Mouse (Mus musculus) left cerebral cortex, adult 8-10 months (tissue): Measurements from ENCODE around the gene Rapgef4. TPM values are rescaled to one million over a fixed set of nuclear protein-coding genes. Genes with fewer than 3 reads are reported as not detected.
"Not testable (repeated sequence)": the region's sequence is repeated elsewhere in the genome, so short reads cannot be mapped to it uniquely, and the experiment has no call there.

Experiments used
- DNase-seq, 2 experiments: peaks; one replicate each; pipeline ENCODE4 v3.0.0; 2022; ENCODE audit warnings: low spot score in 2 of 2
- total RNA-seq, 4 experiments: library from RNA; stranded (reverse); gene quantifications; 2 replicates each; pipeline ENCODE4 v1.2.4; 2022

The Rapgef4 gene
- total RNA-seq, 4 experiments from 2014 or later: 457 to 612 (median 529) TPM

DNA sequence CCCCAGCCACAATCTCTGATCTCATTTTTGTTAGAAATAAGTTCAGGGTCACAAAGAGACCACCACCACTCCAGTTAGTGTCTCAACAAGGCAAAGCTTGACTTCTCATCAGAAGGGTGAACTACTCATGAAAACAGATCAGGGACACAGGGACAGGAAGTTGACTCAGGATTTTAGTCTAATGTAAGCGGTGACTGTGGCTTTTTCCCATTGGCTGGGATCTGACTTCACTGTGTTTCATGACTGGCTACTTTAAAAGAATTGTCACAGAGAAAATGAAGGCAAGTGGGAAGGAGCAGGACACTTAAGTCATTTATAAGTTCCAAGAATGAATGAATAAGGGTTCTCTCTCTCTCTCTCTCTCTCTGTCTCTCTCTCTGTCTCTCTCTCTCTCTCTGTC, 45.5 kb downstream of the Rapgef4 start:
- no peak for DNase-seq

DNA sequence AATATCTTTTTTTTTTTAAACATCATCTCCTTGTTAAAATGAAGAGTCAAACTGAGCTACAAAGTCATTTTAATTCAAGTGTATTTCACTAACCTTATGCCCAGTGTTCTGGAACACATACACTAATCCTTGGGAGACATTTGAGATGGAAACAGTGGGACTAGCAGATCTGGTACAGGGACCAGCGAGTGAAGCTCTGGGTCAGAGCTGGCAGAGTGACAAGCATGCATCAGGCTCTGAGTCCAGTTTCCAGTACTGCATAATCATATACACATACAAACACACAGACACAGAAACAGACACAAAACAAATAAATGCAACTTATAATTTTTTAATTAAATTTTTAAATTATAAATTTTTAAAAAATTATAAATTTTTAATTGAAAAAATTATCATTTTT, 48.0 kb downstream of the Rapgef4 start:
- no peak for DNase-seq

DNA sequence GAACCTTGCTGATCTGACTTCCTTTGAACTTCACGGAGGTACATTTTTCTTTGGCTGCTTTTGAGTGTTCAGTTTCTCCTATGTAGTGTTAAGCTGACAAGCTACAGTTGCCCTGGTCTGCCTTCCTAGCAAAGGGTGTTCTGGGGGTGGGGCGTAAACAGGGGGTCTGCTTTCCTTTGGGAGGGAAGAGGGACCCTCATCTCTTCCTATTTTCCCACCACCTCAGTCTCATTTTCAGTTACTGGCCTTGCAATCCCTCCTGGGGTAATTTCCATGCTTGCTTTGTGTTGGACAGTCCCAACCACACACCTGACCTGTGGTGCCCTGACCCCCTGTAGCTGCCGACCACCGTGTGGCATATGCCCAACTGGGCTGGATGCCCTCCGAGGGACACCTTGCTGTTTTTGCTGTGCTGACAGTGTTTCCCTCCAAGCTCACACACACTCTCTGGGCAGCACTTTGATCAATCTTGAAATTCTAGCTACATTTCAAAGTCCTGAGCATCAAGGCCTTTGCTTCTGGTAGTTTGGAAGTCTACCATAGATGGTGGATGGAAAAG, 48.6 kb downstream of the Rapgef4 start:
- no peak for DNase-seq

GRCm38 (mm10) chr2:72031717-72032116, 50.7 kb downstream of the Rapgef4 start:
- no peak for DNase-seq

DNA sequence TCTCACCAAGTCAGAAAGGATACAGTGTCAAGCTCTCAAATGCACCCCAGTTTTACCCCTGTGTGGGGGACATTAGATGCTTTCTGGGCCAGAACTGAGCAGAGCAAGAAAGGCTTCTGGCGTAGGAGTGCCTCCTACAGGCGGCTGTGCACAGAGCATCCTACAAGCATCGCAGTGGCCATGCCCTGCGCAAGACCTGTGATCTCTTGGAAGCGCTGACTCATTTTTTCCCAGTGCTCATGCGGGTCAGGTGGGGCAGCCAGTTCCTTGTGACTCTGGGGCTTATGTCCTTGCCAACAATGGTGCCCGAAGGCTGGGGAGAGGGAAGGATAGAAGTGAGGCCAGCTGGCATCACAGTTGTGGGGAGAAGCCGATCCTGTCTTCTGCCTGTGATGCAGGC, 54.6 kb downstream of the Rapgef4 start:
- no peak for DNase-seq

DNA sequence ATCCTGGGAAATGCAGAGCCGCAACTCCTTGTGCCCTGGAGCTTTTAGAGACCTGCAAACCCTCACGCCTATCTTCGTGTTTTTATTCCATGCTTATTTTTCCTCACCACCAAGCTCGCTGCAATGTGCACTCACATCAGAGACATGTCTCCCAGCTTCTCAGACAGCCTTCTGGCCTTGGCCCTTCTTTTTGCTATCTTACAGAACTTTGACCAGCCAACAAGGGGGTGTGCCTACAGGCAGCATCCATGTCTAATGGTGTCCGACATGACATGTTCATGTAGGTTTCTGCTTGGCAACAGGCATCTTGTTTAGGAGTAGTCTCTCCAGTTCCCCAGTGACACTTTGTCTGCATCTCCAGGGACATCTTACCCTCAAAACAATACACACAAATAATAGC, 56.3 kb downstream of the Rapgef4 start:
- DNase-seq: no peak

GRCm38 (mm10) chr2:72038235-72038634, 57.2 kb downstream of the Rapgef4 start:
- peak; percentile 65 for DNase-seq

GRCm38 (mm10) chr2:72038651-72039251, 57.7 kb downstream of the Rapgef4 start:
- no peak for DNase-seq

- DNase-seq: no peak
Observed at GRCm38 (mm10) chr2:72039522-72040045, 58.5 kb downstream of the Rapgef4 start.

DNA sequence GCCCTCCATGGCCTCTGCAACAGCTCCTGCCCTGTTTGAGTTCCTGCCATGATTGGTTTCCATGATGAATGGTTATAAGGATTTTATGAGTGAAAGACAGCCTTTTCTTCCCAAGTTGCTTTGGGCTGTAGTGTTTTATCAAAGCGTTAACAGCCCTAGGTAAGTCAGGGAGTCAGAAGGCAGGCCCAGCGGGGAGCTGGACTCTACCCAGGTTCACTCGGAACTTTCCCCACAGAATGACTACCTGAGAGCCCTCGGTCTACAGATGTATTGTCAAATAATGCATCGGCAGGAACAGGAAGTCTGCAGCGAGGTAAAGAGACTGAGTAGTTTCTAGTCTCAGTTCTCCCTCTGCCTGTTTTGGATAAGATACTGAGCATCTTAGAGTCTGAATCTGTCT, 60.0 kb downstream of the Rapgef4 start:
- DNase-seq: no peak

DNA sequence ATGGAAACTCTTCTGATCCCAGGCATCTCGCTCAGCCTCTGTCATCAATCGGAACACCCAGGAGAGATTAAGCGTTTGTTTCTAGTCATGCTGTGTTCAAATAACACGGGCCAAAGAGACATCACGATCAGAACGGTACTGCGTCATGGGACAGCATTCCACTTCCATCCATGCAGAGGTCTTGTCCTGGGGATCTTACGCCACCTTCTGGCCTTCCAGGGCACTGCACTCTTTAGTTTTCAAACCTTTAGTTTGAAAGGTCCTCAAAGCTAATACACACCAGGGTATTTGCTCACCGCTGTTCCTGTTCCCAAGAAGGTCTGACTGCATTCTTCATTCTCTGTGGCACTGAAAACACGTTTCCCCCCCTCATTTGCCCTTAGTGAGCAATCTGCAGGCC, 61.1 kb downstream of the Rapgef4 start:
- DNase-seq: no peak

DNA sequence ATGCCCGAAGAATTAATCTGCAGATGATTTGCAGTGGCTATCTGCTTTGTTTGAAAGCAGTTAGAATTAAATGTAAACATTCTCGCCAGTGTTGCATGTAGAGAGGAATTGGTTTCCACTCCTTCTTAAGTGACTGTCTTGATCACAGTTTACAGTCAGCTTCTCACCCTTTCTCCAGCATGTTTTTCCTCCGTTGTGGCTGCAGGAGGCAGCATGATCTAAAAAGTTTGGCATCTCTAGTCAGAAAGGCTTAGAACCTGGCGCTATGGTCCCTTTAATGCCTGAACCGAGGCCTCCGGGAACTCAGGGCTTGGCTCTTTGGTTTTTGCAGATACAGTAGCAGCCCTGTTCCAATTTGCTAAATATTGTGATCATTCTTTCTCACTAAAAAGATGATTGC, 63.2 kb downstream of the Rapgef4 start:
- DNase-seq: no peak

GRCm38 (mm10) chr2:72045024-72045423, 64.0 kb downstream of the Rapgef4 start:
- DNase-seq: no peak

DNA sequence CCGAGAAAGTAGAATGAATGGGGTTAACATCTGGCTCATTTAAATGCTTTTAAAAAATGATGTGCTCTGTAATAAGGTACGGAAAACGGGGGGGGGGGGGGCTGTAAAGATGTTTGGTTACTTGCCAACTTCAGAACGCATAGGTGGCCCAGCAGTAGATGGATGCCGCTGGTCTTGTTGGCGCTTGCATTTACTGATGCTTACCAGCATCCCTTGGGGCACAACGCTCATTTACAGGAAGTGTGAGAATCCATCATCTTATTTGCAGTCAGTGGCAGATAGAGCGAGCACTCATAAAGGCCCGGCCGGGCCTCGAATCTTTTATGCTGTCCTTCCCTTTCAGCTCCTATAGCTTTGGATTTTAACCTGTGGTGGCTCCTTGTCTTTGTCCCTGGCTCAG, 64.6 kb downstream of the Rapgef4 start:
- no peak for DNase-seq

- DNase-seq: no peak
Observed at GRCm38 (mm10) chr2:72050451-72050850, 69.4 kb downstream of the Rapgef4 start.

GRCm38 (mm10) chr2:72054280-72054679, 73.2 kb downstream of the Rapgef4 start:
- DNase-seq: no peak

GRCm38 (mm10) chr2:72054736-72055135, 73.7 kb downstream of the Rapgef4 start:
- DNase-seq: no peak

DNA sequence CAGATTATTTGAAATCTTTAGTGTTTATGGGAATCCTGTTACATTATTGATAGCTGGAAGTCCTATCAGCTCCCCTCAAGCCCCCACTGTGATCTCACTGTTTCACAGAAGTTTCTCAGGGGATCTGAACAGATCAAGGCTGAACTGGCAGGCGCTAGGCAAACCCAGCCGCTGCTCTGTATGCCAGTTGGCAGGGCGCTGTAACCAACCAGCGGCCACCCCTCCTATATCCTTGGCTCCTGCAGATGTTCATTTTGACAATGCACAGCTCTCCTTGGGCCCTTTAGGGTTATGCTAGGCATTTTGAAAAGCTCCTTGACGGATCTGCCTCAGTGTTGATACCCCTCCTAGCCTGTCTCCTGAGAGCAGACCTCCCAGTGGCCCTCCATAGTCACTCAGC, 74.4 kb downstream of the Rapgef4 start:
- DNase-seq: no peak

GRCm38 (mm10) chr2:72056081-72056874, 75.2 kb downstream of the Rapgef4 start:
- no peak for DNase-seq

DNA sequence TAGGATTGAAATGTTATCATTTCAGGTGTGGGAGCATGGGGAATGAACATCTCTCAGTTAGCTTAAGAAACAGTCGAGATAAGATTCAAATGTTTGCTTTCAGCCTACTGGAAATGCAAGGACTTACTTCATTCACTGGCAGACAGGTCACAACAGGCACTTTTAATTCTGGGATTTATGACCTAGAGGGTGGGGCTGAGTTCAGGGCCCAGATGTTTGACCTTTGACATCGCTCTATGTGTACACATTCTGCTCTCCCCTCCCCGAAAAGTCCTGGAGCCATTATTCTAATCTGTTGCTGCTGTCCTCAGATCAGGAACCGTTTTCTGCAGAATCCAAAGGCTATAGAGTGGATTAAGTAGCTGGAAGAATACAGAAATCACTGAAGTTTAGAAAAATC, 81.9 kb downstream of the Rapgef4 start:
- DNase-seq: no peak

DNA sequence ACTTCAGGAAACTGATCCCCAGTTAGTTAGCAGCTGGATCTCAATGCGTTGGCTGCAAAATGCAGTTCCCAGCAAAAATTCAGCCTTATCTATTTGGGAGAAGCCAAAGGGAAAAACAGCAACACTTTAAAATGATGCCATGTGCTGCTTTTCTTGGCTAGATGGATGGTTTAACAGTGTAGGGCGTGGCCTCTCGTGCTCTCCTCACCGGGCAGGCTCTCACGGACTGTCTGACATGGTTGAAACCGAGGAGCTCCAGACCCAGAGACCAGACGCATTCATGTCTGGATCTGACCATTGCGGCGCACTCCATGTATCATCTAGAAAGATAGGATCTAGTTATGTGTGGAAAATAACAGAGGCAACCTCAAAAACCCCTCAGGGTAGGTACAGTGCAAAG, 87.5 kb downstream of the Rapgef4 start:
- no peak for DNase-seq

- no peak for DNase-seq
Observed at GRCm38 (mm10) chr2:72070086-72070485, 89.0 kb downstream of the Rapgef4 start.

DNA sequence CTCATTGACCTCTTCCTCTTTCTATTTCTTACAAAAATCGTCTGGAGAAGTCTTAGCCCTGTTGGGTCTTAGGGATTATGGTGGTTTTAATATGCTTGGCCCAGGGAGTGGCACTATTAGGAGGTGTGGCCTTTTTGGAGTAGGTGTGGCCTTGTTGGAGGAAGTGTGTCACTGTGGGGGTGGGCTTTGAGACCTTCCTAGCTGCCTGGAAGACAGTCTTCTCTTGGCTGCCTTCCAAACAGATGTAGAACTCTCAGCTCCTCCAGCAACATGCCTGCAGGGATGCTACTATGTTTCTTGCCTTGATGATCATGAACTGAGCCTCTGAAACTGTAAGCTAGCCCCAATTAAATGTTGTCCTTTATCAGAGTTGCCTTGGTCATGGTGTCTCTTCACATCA, 92.1 kb downstream of the Rapgef4 start:
- not testable (repeated sequence) for DNase-seq
